Mouse (Mus musculus) MEL (cell line): Measurements from ENCODE around the gene AB124611. TPM values are rescaled to one million over a fixed set of nuclear protein-coding genes. Genes with fewer than 3 reads are reported as not detected.
A peak's percentile ranks its signal among the peaks of the same experiment; 100 is the strongest.

Source experiments
- DNase-seq: peaks from one replicate; pipeline ENCODE4 v3.0.0; 2011; ENCODE audit warnings: low read depth, low spot score
- H3K27ac ChIP-seq: 2 replicates; pipeline ENCODE4 v1.5.1; 2012; ENCODE audit warnings: low read depth, mild to moderate bottlenecking, control low read depth, low read length, moderate library complexity; ENCODE audit not compliant: control insufficient read depth
- H3K27me3 ChIP-seq, 2 experiments: fragments of 150-350 bp in 1 of 2; sonication (generic) in 1 of 2; 2 replicates each; pipeline ENCODE4 v1.6.1; 2012; ENCODE audit warnings: low read length in 2 of 2, mild to moderate bottlenecking in 2 of 2, improper control_type of control experiment in 1 of 2, moderate library complexity in 1 of 2; ENCODE audit not compliant: insufficient read depth in 2 of 2, control insufficient read depth in 1 of 2
- H3K36me3 ChIP-seq, 2 experiments: 2 replicates each; pipeline ENCODE4 v1.6.1; 2012 to 2014; ENCODE audit warnings: low read length in 2 of 2, improper control_type of control experiment in 1 of 2, inconsistent platforms in 1 of 2, mild to moderate bottlenecking in 1 of 2; ENCODE audit not compliant: insufficient read depth in 2 of 2, control insufficient read depth in 1 of 2
- H3K4me1 ChIP-seq, 2 experiments: fragments of 150-350 bp in 1 of 2; sonication (generic) in 1 of 2; 2 replicates each; pipeline ENCODE4 v1.6.1; 2012; ENCODE audit warnings: low read length in 2 of 2, improper control_type of control experiment in 1 of 2, mild to moderate bottlenecking in 1 of 2; ENCODE audit not compliant: insufficient read depth in 2 of 2, control insufficient read depth in 1 of 2
- H3K4me3 ChIP-seq, 2 experiments: fragments of 150-350 bp in 1 of 2; sonication (generic) in 1 of 2; 2 replicates each; pipeline ENCODE4 v1.5.1; 2012; ENCODE audit warnings: low read depth in 2 of 2, low read length in 2 of 2, mild to moderate bottlenecking in 2 of 2, moderate library complexity in 2 of 2, control low read depth in 1 of 2, improper control_type of control experiment in 1 of 2; ENCODE audit not compliant: control insufficient read depth in 1 of 2, insufficient read depth in 1 of 2
- H3K79me2 ChIP-seq: 2 replicates; pipeline ENCODE4 v1.6.1; 2012; ENCODE audit warnings: mild to moderate bottlenecking, low read length, moderate library complexity; ENCODE audit not compliant: control insufficient read depth, poor library complexity, insufficient read depth
- H3K9ac ChIP-seq: 2 replicates; pipeline ENCODE4 v1.6.1; 2012; ENCODE audit warnings: low read depth, mild to moderate bottlenecking, control low read depth, low read length, moderate library complexity; ENCODE audit not compliant: control insufficient read depth, poor library complexity, severe bottlenecking
- H3K9me3 ChIP-seq: fragments of 150-350 bp; sonication (generic); replicated peaks from 2 replicates; pipeline ENCODE4 v1.6.1; 2012; ENCODE audit warnings: mild to moderate bottlenecking, low read length, improper control_type of control experiment, moderate library complexity; ENCODE audit not compliant: insufficient read depth
- CTCF ChIP-seq, 3 experiments: IDR thresholded peaks in 2 of 3; conservative IDR thresholded peaks in 1 of 3; 2 replicates each; pipeline ENCODE4 v1.5.1; 2011 to 2012; ENCODE audit warnings: low read length in 3 of 3, low read depth in 2 of 3, mild to moderate bottlenecking in 2 of 3, improper control_type of control experiment in 1 of 3, inconsistent platforms in 1 of 3, mixed read lengths in 1 of 3, moderate library complexity in 1 of 3; ENCODE audit not compliant: control insufficient read depth in 1 of 3, insufficient read depth in 1 of 3, poor library complexity in 1 of 3, severe bottlenecking in 1 of 3
- ELF1 ChIP-seq: IDR thresholded peaks from 2 replicates; pipeline ENCODE4 v1.6.1; 2014; ENCODE audit warnings: low read depth, mild to moderate bottlenecking, inconsistent platforms, low read length, improper control_type of control experiment, moderate library complexity
- ETS1 ChIP-seq: IDR thresholded peaks from 2 replicates; pipeline ENCODE4 v1.6.1; 2012; ENCODE audit warnings: low read depth, mild to moderate bottlenecking, inconsistent platforms, low read length, improper control_type of control experiment, moderate library complexity
- GATA1 ChIP-seq: IDR thresholded peaks from 2 replicates; pipeline ENCODE4 v1.6.1; 2011; ENCODE audit warnings: low read depth, low read length, improper control_type of control experiment
- HCFC1 ChIP-seq: IDR thresholded peaks from 2 replicates; pipeline ENCODE4 v1.6.1; 2012; ENCODE audit warnings: low read depth, mild to moderate bottlenecking, inconsistent platforms, low read length, improper control_type of control experiment, moderate library complexity
- JUND ChIP-seq: IDR thresholded peaks from 2 replicates; pipeline ENCODE4 v1.6.1; 2011; ENCODE audit warnings: low read depth, mild to moderate bottlenecking, improper control_type of control experiment, low read length
- KAT2A ChIP-seq: conservative IDR thresholded peaks from 2 replicates; pipeline ENCODE4 v1.6.1; 2012; ENCODE audit warnings: low read depth, low read length, improper control_type of control experiment, inconsistent platforms
- MAFK ChIP-seq: IDR thresholded peaks from 2 replicates; pipeline ENCODE4 v1.6.1; 2011; ENCODE audit warnings: low read depth, mild to moderate bottlenecking, low read length, improper control_type of control experiment, borderline replicate concordance
- MAX ChIP-seq: IDR thresholded peaks from 2 replicates; pipeline ENCODE4 v1.6.1; 2011; ENCODE audit warnings: low read length, improper control_type of control experiment
- NELFE ChIP-seq: IDR thresholded peaks from 2 replicates; pipeline ENCODE4 v1.6.1; 2011; ENCODE audit warnings: low read depth, low read length, improper control_type of control experiment
- POLR2A ChIP-seq, 2 experiments: IDR thresholded peaks; 2 replicates each; pipeline ENCODE4 v1.6.1; 2011 to 2012; ENCODE audit warnings: low read length in 2 of 2, mild to moderate bottlenecking in 2 of 2, control low read depth in 1 of 2, improper control_type of control experiment in 1 of 2, low read depth in 1 of 2, moderate library complexity in 1 of 2; ENCODE audit not compliant: control insufficient read depth in 1 of 2, insufficient read depth in 1 of 2, poor library complexity in 1 of 2
- POLR2AphosphoS5 ChIP-seq: IDR thresholded peaks from 2 replicates; pipeline ENCODE4 v1.6.1; 2012; ENCODE audit warnings: low read depth, borderline replicate concordance, mild to moderate bottlenecking, inconsistent platforms, low read length, moderate library complexity, mixed read lengths
- RAD21 ChIP-seq: IDR thresholded peaks from 2 replicates; pipeline ENCODE4 v1.6.1; 2011; ENCODE audit warnings: mild to moderate bottlenecking, low read depth, low read length, improper control_type of control experiment
- SIN3A ChIP-seq: IDR thresholded peaks from 2 replicates; pipeline ENCODE4 v1.6.1; 2012; ENCODE audit warnings: low read length, improper control_type of control experiment, inconsistent platforms
- SMC3 ChIP-seq: IDR thresholded peaks from 2 replicates; pipeline ENCODE4 v1.6.1; 2011; ENCODE audit warnings: low read depth, low read length, improper control_type of control experiment
- USF1 ChIP-seq: IDR thresholded peaks from 2 replicates; pipeline ENCODE4 v1.6.1; 2014; ENCODE audit warnings: low read depth, mild to moderate bottlenecking, inconsistent platforms, low read length, improper control_type of control experiment, moderate library complexity
- USF2 ChIP-seq, 2 experiments: IDR thresholded peaks; 2 replicates each; pipeline ENCODE4 v1.6.1; 2011 to 2012; ENCODE audit warnings: improper control_type of control experiment in 2 of 2, low read length in 2 of 2, borderline replicate concordance in 1 of 2, inconsistent platforms in 1 of 2, low read depth in 1 of 2, mild to moderate bottlenecking in 1 of 2; ENCODE audit not compliant: insufficient read depth in 1 of 2
- ZC3H11A ChIP-seq: IDR thresholded peaks from 2 replicates; pipeline ENCODE4 v1.6.1; 2012; ENCODE audit warnings: low read depth, mild to moderate bottlenecking, inconsistent platforms, low read length, improper control_type of control experiment
- ZMIZ1 ChIP-seq: IDR thresholded peaks from 2 replicates; pipeline ENCODE4 v1.6.1; 2012; ENCODE audit warnings: low read depth, mild to moderate bottlenecking, inconsistent platforms, low read length, improper control_type of control experiment, moderate library complexity
- polyA plus RNA-seq, 2 experiments: library from polyadenylated mRNA; stranded (reverse) in 1 of 2; unstranded in 1 of 2; fragments of >175 nt in 1 of 2; fragments of >200 nt in 1 of 2; gene quantifications; 2 replicates each; pipeline versions ENCODE4 v1.2.1 to v1.2.4; 2012; ENCODE audit warnings: low replicate concordance in 2 of 2, low read depth in 1 of 2; ENCODE audit not compliant: insufficient read length in 2 of 2, insufficient read depth in 1 of 2, missing spikeins in 1 of 2
- total RNA-seq: library from RNA; depleted of rRNA; stranded (reverse); fragments of 300-350 nt; gene quantifications from 2 replicates; pipeline ENCODE4 v1.2.3, GENCODE M21; 2012

AB124611 gene
- total and polyA plus RNA-seq, 3 experiments: 55.2 to 58.7 TPM; not detected in 1

GRCm38 (mm10) chr9:21505767-21506166 is 20.2 kb upstream of the AB124611 start:
- Histone ChIP-seq H3K9me3 (no peaks in the 10 kb centered on the region), H3K4me3 (no peak overlapping the region), H3K36me3 (peaks cover 7 to 8% of the 10 kb centered on the region in 2 experiments), H3K79me2 (peaks cover 8% of the 10 kb centered on the region), H3K27me3 (no peaks in the 10 kb centered on the region), H3K9ac (no peak overlapping the region), H3K27ac (no peak overlapping the region), H3K4me1 (peaks cover 0 to 12% of the 10 kb centered on the region in 2 experiments; a peak in 3 of 4 replicates)
- no peak for TF ChIP-seq SMC3
- TF ChIP-seq POLR2AphosphoS5: peak; percentile 29; the same call in 1 of the 2 replicates
- no peak for DNase-seq

DNA sequence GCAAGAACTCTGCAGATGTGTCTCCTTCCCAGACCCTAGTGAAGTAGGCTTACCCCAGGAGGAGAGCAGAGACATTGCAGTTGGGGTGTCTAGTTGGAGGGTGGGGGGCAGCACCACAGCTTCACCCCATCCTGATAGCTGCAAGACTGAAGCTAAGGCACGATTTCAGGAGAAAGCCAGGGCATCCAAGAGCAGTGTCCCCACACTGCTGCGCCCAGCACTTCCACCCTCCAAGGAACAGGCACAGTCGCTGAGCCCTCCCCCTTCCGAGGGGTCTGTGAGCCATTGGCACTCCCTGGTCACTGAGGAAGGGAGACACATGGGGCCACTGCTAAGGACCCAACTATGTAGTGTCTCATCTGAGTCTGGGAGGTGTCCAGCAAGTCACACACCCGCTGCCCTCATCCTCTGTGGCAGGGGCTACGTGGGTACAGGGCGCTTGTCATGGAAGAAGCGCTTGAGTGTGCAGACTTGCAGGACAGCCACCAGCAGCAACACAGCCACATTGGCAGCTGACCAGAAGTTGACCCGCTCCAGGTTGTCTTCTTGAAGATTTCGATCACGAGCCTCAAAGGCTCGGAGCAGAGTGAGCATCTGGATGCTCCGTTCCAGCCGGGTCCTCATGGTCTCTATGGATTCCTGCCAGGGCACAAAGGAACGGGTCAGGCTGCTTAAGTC is 18.1 kb upstream of the AB124611 start:
- no peak for DNase-seq
- no peak for TF ChIP-seq RAD21
- TF ChIP-seq HCFC1: no peak
- TF ChIP-seq GATA1: no peak
- no peak for TF ChIP-seq ZMIZ1
- peak in 1 of 2 experiments; percentile 45; a peak in 1 of 4 replicates for TF ChIP-seq POLR2A (IDR thresholded peaks at IDR 0.05; ENCODE audit: control insufficient read depth in 1 of 2, insufficient read depth in 1 of 2, low read depth in 1 of 2, low read length in 2 of 2, poor library complexity in 1 of 2)
- 0 out of 2 replicates have a peak, but pooled peaks have one; percentile 66 for TF ChIP-seq POLR2AphosphoS5
- no peak for TF ChIP-seq ETS1
- no peak for TF ChIP-seq NELFE
- no peak for TF ChIP-seq MAX
- TF ChIP-seq USF2 (IDR thresholded peaks at IDR 0.05; ENCODE audit: borderline replicate concordance in 1 of 2, insufficient read depth in 1 of 2, low read depth in 1 of 2, low read length in 2 of 2): no peak
- no peak for TF ChIP-seq ZC3H11A
- TF ChIP-seq CTCF (IDR thresholded peaks at IDR 0.05 in 2 of 3, conservative IDR thresholded peaks at IDR 0.05 in 1 of 3; ENCODE audit: control insufficient read depth in 1 of 3, insufficient read depth in 1 of 3, low read depth in 2 of 3, low read length in 3 of 3, poor library complexity in 1 of 3, severe bottlenecking in 1 of 3): no peak
- TF ChIP-seq SIN3A: no peak
- no peak for TF ChIP-seq ELF1
- TF ChIP-seq MAFK: no peak
- TF ChIP-seq USF1: no peak
- no peak for TF ChIP-seq KAT2A
- TF ChIP-seq JUND: no peak
- Histone ChIP-seq H3K27ac (no peak overlapping the region), H3K9ac (no peak overlapping the region), H3K4me3 (no peak overlapping the region), H3K9me3 (no peaks in the 10 kb centered on the region), H3K79me2 (peaks cover 8% of the 10 kb centered on the region), H3K27me3 (no peaks in the 10 kb centered on the region), H3K36me3 (peaks cover 7 to 14% of the 10 kb centered on the region in 2 experiments), H3K4me1 (peaks cover 2 to 17% of the 10 kb centered on the region in 2 experiments; a peak in 3 of 4 replicates)
